Mouse (Mus musculus): ENCODE results near the gene Cnih3.

Gene Cnih3

GRCm38 (mm10) chr1:181448041-181448440, 95.6 kb downstream of the Cnih3 start:
- DNase-seq (ENCODE audit: low spot score) = no peak

DNA sequence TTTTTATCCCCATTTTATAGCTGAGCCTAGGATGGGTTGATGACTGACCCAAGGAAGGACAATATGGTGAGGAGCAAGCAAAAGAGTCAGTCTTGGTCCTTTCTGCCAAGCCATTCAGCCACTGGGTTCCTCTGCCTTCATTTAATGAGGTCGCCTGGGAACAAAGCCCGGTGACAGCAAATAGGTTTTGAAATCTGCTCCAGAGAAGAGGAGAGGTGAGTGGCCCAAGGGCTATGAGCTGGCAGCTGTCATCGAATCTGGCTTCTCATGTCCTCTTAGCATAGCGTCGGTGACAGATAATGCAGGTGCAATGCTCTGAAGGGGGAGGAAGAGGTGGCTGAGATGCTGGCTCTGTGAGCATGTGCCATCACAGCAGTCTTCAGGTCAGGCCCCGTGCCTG, 100.7 kb downstream of the Cnih3 start:
- no peak for DNase-seq (ENCODE audit: low spot score)

GRCm38 (mm10) chr1:181456911-181457310, 104.5 kb downstream of the Cnih3 start:
- DNase-seq (ENCODE audit: low spot score) = no peak

- DNase-seq (ENCODE audit: low spot score) = no peak
Measured at GRCm38 (mm10) chr1:181459431-181460105, 107.1 kb downstream of the Cnih3 start.

- no peak for DNase-seq (ENCODE audit: low spot score)
Measured at GRCm38 (mm10) chr1:181460283-181460682, 107.9 kb downstream of the Cnih3 start.

- DNase-seq (ENCODE audit: low spot score) = no peak
Measured at GRCm38 (mm10) chr1:181461484-181461883, 109.1 kb downstream of the Cnih3 start.

DNA sequence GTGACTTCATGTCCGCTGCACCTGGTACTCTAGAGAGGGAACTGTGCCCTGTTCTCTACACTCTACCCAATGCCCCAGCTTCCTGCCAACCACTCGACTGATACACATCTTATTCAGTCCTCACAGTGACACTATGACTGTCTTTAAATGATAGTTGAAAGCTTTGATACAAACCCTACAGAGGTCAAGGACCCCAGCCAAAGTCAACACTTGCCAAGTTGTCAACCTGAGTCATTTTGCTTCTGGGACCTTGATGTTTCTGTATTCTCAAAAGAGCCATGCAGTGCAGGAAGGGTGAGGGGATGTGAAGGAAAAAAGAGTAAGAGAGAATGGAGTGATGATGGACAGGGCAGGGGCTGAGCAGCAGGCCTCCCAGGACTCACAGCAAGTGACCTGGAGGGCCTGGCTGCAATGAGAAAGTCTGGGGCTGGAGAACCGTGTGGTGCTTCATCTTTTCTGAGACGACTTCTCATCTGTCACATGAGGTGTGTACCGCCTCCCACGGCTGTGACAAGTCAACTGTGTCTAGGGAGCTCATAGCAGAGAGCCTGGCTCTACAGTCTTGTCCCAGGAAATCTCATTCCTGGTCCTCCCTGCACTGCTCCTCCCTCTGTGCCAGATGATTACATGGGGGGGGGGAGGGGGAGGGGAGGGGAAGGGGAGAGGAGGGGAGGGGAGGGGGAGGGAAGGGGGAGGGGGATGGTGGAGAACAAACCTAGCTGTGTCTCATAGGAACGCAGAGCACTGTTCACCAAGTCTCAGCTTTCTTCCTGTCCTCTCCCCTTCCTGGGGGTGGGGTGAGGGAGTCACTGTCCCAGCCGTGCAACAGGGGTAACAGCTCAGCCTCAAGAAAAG, 109.8 kb downstream of the Cnih3 start:
- DNase-seq (ENCODE audit: low spot score) = no peak

GRCm38 (mm10) chr1:181462906-181463179, 110.4 kb downstream of the Cnih3 start:
- no peak for DNase-seq (ENCODE audit: low spot score)

- DNase-seq (ENCODE audit: low spot score) = no peak
Measured at GRCm38 (mm10) chr1:181465027-181465426, 112.6 kb downstream of the Cnih3 start.

DNA sequence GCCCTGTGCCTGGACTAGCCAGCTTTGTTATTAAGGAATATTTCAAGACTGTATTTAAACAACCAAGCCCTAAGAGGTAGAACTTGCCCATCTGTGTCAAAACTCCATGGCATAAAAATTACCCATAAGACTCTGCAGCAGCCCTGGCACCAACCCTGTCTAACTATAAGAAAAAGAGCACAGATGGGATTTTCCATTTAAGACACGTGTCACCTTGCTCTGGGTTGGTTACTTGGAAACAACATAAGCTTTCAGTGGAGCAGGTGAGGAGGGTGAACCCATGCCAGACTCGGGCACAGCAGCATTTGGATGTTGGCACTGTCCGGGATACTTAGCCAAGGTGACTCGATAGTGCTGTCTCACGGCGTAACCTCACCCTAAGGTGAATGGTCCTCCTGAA, 113.6 kb downstream of the Cnih3 start:
- no peak for DNase-seq (ENCODE audit: low spot score)

- no peak for DNase-seq (ENCODE audit: low spot score)
Measured at GRCm38 (mm10) chr1:181466601-181467320, 114.3 kb downstream of the Cnih3 start.

- no peak for DNase-seq (ENCODE audit: low spot score)
Measured at GRCm38 (mm10) chr1:181467321-181467670, 114.9 kb downstream of the Cnih3 start.

DNA sequence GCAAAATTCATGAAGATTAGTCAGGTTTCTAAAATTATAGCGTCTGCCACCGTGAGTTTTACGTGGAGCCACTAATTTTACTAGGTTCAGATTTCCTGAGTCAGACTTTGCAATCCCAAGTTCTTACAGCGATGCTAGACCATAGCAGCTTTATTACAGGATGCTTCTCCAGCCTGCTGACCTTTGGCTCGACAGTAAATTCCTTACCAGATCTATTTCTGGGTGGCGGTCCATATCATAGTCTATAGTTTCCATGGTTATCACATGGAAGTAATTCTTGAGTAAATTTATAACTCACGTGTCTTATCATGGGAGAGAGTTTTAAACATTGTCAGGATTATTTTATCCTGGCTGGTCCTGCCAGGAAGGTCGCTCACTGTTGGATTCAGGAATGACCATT, 117.0 kb downstream of the Cnih3 start:
- DNase-seq (ENCODE audit: low spot score) = no peak

DNA sequence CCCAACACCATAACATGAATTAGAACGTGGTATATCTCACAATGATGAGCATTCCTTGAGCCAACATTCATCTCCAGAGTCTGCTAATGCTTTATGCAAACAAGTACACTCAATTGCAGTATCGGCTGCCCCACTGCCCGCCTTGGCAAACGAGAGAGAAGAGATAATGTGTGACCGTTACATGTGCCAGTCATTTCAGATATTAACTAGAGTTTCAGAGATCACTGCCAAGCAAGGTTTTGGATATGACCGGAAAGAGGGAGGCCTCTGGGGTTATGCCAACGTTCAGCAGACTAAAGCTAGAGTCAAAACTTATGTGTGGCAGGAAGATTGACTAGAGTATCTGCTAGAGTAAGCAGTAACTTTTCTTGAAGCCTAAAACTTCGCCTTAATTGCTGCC, 123.7 kb downstream of the Cnih3 start:
- DNase-seq (ENCODE audit: low spot score) = no peak

DNA sequence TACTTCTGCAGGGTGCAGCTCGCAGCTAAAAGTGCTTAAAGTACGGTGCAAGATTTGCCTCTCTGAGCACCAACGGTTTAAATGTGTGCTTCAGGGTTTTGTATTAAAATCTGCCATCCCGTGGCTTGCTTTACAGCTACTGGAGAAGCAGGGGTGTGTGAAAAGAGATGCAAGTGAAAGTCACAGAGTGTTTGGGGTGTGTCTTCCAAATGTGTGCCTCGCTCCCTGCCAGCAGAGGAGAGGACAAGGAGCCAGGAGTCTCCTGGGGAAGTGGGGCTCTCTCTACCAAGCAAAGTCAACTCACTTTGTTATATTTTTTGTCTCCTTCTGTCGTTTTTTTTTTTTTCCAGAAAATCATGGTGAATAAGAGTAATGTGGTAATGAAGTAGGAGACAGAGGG, 124.1 kb downstream of the Cnih3 start:
- no peak for DNase-seq (ENCODE audit: low spot score)

- DNase-seq (ENCODE audit: low spot score) = no peak
Measured at GRCm38 (mm10) chr1:181484696-181485095, 132.3 kb downstream of the Cnih3 start.

DNA sequence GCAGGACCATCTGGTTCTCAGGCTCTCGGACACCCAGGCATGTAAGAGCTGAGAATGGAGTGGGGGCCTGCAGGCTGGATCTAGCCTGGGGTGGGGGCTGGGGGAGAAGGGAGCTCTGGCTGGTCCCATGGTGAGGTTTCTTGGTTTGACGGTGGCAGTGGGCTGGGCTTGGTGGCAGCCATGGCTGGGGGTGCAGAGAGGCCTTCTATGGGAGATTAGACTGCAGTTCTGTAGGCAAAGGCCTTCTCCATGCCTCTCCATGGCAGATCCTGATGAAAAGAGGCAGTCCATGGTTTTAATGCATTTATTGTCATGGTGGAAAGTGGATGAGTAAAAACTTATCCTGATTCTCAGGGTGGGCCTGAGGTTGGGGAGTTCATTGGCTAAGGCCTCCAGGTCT, 151.0 kb downstream of the Cnih3 start:
- no peak for DNase-seq (ENCODE audit: low spot score)

DNA sequence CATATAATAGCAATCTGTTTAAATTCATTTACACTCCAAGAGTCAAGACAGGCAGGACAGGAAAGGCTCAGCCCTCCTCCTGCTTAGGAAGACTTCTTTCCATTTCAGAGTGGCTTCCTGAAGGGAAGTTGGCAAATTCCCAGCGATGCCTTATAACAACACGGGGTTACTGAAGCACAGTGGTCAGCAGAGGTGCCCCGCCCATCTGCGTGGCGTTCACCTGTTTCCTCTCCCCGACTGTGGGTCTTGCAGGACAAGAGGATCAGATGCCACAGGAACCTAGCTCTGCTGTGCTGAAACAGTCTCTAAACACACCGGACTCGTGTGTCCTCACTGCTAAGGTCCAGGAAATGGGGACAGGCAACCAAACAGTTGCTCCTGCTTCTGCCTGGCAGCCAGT, 152.9 kb downstream of the Cnih3 start:
- DNase-seq (ENCODE audit: low spot score) = no peak
